Mouse (Mus musculus): ENCODE results near the gene Kctd21. TPM values are rescaled to one million over a fixed set of nuclear protein-coding genes. Genes with fewer than 3 reads are reported as not detected.

Kctd21 gene
- total RNA-seq, 2 experiments from 2014 or later = 10.5 to 14.8 TPM

DNA sequence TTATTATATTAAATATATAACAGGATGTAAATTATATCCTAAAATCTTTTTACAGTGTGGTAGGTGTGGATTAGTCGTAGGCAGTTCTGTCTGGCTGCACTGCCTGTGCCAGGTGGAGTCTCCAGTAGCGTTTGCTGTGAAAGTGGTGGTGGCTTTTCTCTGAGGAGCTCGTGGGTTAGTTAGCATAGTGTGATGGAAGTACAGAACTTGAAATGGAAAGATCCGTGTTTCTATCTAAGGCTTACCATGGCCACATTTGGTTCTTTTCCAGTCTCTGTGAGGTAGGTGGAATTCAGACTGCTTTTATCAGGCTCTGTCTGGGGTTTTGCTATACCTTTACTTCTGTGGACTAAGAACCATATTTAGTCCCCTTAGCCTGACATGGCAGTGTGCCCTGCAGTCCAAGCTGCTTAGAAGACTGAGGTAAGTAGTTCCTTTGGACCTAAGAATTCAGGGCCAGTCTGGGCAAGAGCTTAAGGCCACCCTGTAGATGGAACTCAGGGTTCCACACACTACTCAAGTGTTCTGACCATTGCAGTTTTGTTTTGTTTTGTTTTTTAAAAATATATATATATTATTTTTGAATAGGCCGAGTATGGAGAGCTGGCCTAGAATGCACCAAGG is 48.5 kb downstream of the Kctd21 start:
- no peak for DNase-seq (ENCODE audit: extremely low spot score in 1 of 2, low spot score in 1 of 2)

DNA sequence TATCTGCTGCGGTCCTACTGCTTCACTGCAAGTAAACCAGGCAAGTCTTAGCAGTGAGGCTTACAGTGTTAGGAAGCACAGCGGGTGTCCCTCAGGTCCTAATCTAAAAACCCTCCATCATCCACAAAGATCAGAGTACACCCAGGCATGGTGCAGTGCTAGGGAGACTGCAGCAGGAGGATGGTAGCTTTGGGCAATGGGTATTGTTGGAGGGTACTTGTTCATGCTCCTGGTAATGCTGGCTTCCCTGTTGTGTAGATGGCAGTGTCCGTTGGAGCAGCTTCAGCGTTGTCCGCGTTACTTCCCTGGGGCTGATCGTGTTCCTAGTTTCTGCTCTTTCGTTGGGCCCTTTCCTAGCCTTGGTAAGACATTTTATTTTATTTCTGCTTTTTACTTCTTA is 50.5 kb downstream of the Kctd21 start:
- no peak for DNase-seq (ENCODE audit: extremely low spot score in 1 of 2, low spot score in 1 of 2)

DNA sequence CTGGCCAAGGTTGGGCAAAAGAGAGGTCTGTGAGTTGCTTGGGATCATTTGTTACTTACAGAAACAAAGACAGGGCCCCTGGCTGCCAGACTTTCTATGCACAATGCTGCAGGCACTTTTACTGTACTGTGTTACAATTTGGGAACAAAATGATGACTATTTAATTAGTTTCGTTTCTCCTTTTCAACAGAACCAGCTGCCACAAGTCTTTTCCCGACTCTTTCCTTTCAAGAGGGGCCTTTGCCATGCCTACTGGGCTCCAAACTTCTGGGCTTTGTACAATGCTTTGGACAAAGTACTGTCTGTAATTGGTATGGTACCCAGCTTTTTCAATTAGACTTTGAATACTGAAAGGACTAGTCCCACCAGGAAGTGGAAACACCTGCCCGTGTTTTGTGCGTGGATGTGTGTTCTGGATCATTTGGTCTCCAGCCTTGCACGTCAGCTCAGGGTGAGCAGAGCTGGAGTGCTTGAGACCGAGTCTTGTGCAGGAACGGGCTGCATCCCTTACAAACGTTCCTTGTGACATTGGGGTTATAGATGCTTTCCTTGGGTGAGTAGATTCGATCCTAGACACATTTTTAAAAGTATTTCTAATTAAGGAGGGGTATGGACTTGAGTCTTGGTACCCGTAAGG is 51.5 kb downstream of the Kctd21 start:
- DNase-seq (ENCODE audit: extremely low spot score in 1 of 2, low spot score in 1 of 2) = no peak

DNA sequence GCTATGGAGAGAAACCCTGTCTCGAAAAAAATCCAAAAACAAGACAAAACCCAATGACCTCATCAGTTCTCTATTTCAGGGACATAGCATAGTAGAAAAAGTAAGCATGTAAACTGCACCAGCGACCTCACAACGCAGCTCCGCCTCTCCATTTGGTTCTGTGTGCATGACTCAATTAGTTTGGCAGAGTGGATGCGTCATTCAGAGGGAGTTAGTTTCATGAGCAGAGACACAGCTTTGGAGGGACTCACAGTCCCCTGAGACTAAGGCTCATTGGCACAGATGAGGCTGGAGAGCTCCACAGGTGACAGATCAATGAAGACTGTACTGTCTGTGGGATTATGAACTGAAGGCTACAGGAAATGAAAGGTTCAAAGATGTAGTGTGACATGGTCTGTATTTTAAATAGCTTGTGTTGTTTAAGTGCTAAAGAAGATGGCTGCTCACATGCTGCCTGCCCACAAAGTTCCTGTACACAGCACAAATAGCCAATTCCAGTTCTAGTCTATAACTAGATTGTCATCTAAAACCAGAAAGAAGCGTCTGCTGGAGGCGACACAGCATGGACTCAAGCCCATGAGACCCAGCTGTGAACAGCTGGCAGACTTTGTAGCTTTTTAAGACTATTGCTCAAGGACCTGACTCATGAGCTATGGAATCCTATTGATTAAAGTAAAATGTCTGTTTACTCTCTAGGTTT is 54.1 kb downstream of the Kctd21 start:
- no peak for DNase-seq (ENCODE audit: extremely low spot score in 1 of 2, low spot score in 1 of 2)

DNA sequence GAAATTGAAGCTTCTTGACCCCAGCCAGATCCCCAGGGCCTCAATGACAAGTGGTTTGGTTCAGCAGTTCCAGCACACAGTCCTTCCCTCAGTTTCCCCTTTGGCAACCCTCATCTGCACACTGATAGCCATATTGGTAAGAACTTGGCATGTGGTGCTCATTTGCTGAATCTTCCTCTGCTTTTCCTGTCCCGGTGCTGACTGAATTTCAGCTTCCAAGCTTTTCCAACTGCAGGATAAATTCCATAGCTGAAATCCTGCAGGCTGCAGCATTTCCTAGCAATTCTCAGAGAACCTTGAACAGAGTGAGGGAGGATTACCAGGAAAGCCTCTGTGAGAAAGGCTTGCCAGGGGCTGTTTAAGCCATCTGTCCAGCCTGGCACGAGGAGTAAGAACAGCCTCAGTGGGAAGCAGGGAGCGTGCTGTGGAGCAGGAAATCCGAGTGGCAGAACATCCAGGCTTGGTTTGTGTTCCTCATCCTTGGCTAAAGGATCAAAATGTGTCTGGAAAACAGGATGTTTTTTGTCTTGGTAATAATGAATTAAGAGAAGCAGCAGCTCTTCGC is 54.8 kb downstream of the Kctd21 start:
- peak; percentile 61 to 67 for DNase-seq (ENCODE audit: extremely low spot score in 1 of 2, low spot score in 1 of 2)

DNA sequence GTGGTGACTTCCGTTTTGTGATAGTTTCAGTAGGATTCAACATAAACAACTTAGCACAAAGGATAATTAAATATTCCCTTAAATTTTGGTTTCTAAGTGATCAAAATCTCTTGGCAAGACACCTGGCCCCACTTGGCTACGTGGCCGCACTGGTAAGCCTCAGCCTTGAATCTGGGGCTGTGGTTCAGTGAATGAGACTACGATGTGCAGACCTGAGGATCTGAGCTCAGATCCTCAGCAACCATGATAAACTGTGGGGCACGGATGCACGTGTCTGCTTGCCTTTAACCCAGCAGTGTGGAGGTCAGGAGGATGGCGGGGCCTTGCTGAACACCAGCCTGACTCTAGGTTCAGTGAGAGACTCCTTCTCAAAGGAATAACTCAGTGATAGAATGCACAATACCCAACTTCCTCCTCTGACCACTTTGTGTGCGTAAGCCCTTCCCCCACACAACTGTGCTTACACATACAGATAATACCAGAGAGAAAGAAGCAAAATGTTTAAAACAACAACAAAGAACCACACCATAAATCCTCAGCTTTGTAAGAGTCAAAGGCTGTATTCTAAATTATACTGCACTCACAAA is 55.5 kb downstream of the Kctd21 start:
- DNase-seq (ENCODE audit: extremely low spot score in 1 of 2, low spot score in 1 of 2) = no peak

DNA sequence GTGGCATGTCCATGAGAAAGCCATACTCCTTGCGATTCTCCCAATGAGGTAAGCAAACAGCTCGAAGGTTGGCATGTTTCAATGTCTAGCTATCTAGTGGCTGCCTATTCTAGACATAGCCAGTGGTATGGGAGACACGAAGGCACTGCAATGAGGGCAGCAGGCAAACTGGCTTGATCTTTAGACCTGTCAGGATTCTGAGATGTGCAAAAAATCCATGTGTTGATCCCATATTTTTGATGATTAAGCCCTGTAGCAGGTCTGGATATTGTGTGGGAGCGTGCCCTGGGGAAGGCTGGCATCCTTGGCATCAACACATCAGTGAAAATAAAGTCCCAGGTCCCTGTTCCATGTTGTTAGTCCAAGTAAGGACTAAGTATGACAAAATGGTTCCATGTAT is 56.4 kb downstream of the Kctd21 start:
- DNase-seq (ENCODE audit: extremely low spot score in 1 of 2, low spot score in 1 of 2) = no peak

DNA sequence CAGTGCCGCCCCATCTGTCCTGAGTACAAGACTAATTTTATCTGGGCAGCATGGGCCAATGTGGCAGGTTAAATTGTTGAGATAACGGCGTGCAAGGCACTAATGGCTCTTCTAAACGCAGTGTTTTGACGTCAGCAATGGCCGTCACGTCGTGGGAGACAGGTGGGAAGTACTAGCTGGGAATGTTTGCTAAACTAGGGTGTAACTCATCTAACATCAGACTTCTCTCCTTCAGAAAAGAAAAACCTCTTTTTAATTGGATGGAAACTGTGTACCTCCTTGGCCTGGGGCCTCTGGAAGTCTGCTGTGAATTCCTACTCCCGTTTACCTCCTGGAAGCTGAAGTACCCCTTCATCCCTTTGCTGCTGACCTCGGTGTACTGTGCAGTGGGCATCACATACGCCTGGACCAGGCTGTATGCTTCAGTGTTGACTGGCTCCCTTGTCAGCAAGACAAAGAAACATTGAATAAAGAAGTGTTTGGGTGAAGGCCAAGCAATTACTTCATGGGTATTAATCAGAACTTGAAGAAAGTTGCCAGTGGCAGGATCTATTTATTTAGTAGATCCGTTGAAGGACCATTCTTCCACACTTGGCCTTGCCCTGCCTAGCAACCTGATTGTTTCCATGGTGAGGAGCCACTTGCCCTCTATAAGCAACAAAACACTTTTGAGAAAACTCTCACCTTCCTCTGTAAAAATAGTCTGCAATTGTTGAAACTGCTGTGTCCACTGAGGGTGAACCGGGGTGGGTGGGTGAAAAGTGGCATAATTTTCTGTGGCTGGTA is 59.4 kb downstream of the Kctd21 start:
- no peak for DNase-seq (ENCODE audit: extremely low spot score in 1 of 2, low spot score in 1 of 2)

DNA sequence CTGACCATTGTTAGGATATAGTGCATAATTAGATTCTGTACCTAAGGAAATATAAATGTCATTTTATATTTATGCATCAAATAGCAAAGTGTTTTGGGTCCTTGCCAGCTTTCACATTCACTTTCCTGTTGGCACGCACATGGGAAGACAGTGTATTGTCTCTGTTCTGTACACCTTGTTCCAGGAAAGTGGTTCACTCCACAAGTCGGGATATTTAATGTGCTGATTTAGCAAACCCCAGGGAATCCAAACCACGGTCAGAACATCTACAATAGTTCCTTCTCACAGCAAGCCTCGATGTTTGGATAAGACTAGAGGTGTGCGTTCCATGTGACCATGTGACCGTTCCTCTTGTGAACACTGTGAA is 59.9 kb downstream of the Kctd21 start:
- no peak for DNase-seq (ENCODE audit: extremely low spot score in 1 of 2, low spot score in 1 of 2)

DNA sequence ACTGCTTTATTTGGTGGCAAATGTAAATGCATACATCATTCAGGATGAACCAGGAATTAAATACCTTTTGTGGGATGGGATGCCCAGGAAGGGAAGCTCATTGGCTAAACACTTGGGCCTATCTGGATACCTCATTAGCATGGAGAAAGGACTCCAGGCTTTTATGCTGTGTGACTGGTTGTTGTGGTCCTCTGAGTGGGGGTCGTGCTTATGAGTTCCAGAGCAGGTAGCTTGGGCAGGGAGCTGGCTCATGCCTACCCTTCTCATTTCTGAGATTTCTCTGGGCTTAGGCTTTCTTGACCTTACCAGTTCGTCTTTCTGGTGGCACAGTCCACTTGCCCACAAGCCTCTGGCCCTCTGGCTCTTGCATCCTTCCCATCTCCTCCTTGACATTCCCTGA is 62.2 kb downstream of the Kctd21 start:
- DNase-seq (ENCODE audit: extremely low spot score in 1 of 2, low spot score in 1 of 2) = no peak

DNA sequence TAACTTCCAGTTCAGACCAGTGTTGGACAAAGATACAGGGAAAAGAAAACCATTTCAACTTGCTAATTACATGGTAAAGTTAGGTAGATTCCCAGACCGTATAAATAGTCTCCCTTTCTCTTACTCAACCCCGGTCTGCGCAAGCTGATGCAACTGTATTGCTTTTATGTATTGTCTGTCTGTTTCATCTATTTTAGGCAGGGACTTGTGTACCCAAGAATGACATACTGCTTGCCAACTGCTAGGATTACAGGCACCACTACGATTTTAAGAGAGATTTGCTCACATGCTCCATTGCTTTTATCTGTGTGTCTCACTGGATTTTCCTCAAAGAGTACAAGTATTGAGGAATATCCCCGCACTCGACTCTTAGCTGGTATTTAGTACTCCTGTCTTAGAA is 66.8 kb downstream of the Kctd21 start:
- no peak for DNase-seq (ENCODE audit: extremely low spot score in 1 of 2, low spot score in 1 of 2)

Other genes starting within 250 kb of the Kctd21 start
- 10 to 100 TPM; 11.5 to 14.0 TPM for gene Usp35, start 307 bp upstream of the Kctd21 start, total RNA-seq (2021)
- gene Alg8, start 39.3 kb downstream of the Kctd21 start, total RNA-seq (2021) = 10 to 100 TPM; 10.7 to 11.1 TPM
- 100 to 1,000 TPM; 231 to 241 TPM for gene Ndufc2, start 67.7 kb downstream of the Kctd21 start, total RNA-seq (2021)
- 10 to 100 TPM; 29.9 to 41.8 TPM for gene Thrsp, start 85.4 kb downstream of the Kctd21 start, total RNA-seq (2021)
- 1 to 10 TPM; 3.9 to 4.1 TPM for gene Kctd14, start 119.0 kb downstream of the Kctd21 start, total RNA-seq (2021)
- 10 to 100 TPM; 27.0 to 31.4 TPM for gene Ints4, start 148.6 kb downstream of the Kctd21 start, total RNA-seq (2021)
- gene Aamdc, start 247.2 kb downstream of the Kctd21 start, total RNA-seq (2021) = 10 to 100 TPM; 50.1 to 51.7 TPM
- 10 to 100 TPM; 38.9 to 48.7 TPM for gene Rsf1, start 247.6 kb downstream of the Kctd21 start, total RNA-seq (2021)